Mouse (Mus musculus) CH12.LX (cell line): ENCODE measurements around the gene Pitx2. TPM values are rescaled to one million over a fixed set of nuclear protein-coding genes. Genes with fewer than 3 reads are reported as not detected.

Source experiments
- DNase-seq: peaks from one replicate; pipeline ENCODE4 v3.0.0-alpha.2; 2013; ENCODE audit errors: extremely low read depth
- H3K27ac ChIP-seq: 2 replicates; pipeline ENCODE4 v1.5.1; 2012; ENCODE audit warnings: low read depth, mild to moderate bottlenecking, control low read depth, moderate library complexity; ENCODE audit not compliant: insufficient read depth
- H3K27me3 ChIP-seq: replicated peaks from 2 replicates; pipeline ENCODE3; 2012; ENCODE audit warnings: inconsistent platforms
- H3K36me3 ChIP-seq, 2 experiments: replicated peaks in 1 of 2; 2 replicates each; pipeline versions ENCODE3 to v1.6.1; 2012; ENCODE audit warnings: inconsistent platforms in 1 of 2, low read length in 1 of 2, mild to moderate bottlenecking in 1 of 2, mixed read lengths in 1 of 2, moderate library complexity in 1 of 2; ENCODE audit not compliant: control insufficient read depth in 1 of 2, insufficient read depth in 1 of 2
- H3K4me1 ChIP-seq, 2 experiments: 2 replicates each; pipeline ENCODE4 v1.6.1; 2012; ENCODE audit warnings: inconsistent platforms in 1 of 2, moderate library complexity in 1 of 2; ENCODE audit not compliant: insufficient read depth in 2 of 2, control insufficient read depth in 1 of 2
- H3K4me2 ChIP-seq: 2 replicates; pipeline ENCODE4 v1.6.1; 2012; ENCODE audit warnings: low read depth, mild to moderate bottlenecking, control low read depth; ENCODE audit not compliant: poor library complexity, insufficient read depth, severe bottlenecking
- H3K4me3 ChIP-seq, 3 experiments: fragments of 150-350 bp in 1 of 3; sonication (generic) in 1 of 3; replicated peaks in 1 of 3; 2 replicates each; pipeline versions ENCODE3 to v1.5.1; 2011 to 2012; ENCODE audit warnings: low read depth in 2 of 3, low read length in 2 of 3, mild to moderate bottlenecking in 2 of 3, moderate library complexity in 2 of 3, control low read depth in 1 of 3, improper control_type of control experiment in 1 of 3, inconsistent platforms in 1 of 3, mixed read lengths in 1 of 3; ENCODE audit not compliant: poor library complexity in 1 of 3
- H3K79me2 ChIP-seq: replicated peaks from 2 replicates; pipeline ENCODE4 v1.6.1; 2012; ENCODE audit warnings: mild to moderate bottlenecking, moderate library complexity; ENCODE audit not compliant: control insufficient read depth, poor library complexity, insufficient read depth, severe bottlenecking; ENCODE audit errors: extremely low read depth
- H3K9ac ChIP-seq: 2 replicates; pipeline ENCODE4 v1.6.1; 2012; ENCODE audit warnings: low read depth, mild to moderate bottlenecking, control low read depth, moderate library complexity; ENCODE audit not compliant: insufficient read depth
- H3K9me3 ChIP-seq: replicated peaks from 2 replicates; pipeline ENCODE3; 2012; ENCODE audit warnings: low read length, inconsistent platforms, mixed read lengths
- CHD1 ChIP-seq: IDR thresholded peaks from 2 replicates; pipeline ENCODE4 v1.6.1; 2012; ENCODE audit warnings: low read depth, low read length, improper control_type of control experiment, inconsistent platforms
- CTCF ChIP-seq, 2 experiments: IDR thresholded peaks in 1 of 2; conservative IDR thresholded peaks in 1 of 2; 2 replicates each; pipeline ENCODE4 v1.5.1; 2011 to 2012; ENCODE audit warnings: low read depth in 2 of 2, low read length in 2 of 2, improper control_type of control experiment in 1 of 2, inconsistent platforms in 1 of 2, mild to moderate bottlenecking in 1 of 2, moderate library complexity in 1 of 2
- E2F4 ChIP-seq: IDR thresholded peaks from 2 replicates; pipeline ENCODE4 v1.6.1; 2011; ENCODE audit warnings: low read depth, low read length, improper control_type of control experiment; ENCODE audit not compliant: insufficient replicate concordance
- ETS1 ChIP-seq: conservative IDR thresholded peaks from 2 replicates; pipeline ENCODE4 v1.6.1; 2012; ENCODE audit warnings: low read depth, mild to moderate bottlenecking, inconsistent platforms, low read length, improper control_type of control experiment, moderate library complexity
- JUN ChIP-seq: IDR thresholded peaks from 2 replicates; pipeline ENCODE4 v1.6.1; 2011; ENCODE audit warnings: low read depth, mild to moderate bottlenecking, low read length, improper control_type of control experiment, moderate library complexity; ENCODE audit not compliant: insufficient read depth
- KAT2A ChIP-seq: IDR thresholded peaks from 2 replicates; pipeline ENCODE4 v1.6.1; 2012; ENCODE audit warnings: low read length, improper control_type of control experiment, inconsistent platforms; ENCODE audit not compliant: insufficient replicate concordance
- MAZ ChIP-seq: IDR thresholded peaks from 2 replicates; pipeline ENCODE4 v1.6.1; 2012; ENCODE audit warnings: low read depth, mild to moderate bottlenecking, inconsistent platforms, low read length, improper control_type of control experiment, moderate library complexity
- MEF2A ChIP-seq: IDR thresholded peaks from 2 replicates; pipeline ENCODE4 v1.6.1; 2014; ENCODE audit warnings: low read depth, mild to moderate bottlenecking, inconsistent platforms, low read length, improper control_type of control experiment, borderline replicate concordance
- MXI1 ChIP-seq: IDR thresholded peaks from 2 replicates; pipeline ENCODE4 v1.6.1; 2011; ENCODE audit warnings: mild to moderate bottlenecking, low read depth, low read length, improper control_type of control experiment
- MYC ChIP-seq: IDR thresholded peaks from 2 replicates; pipeline ENCODE4 v1.6.1; 2011; ENCODE audit warnings: low read depth, mild to moderate bottlenecking, improper control_type of control experiment, low read length
- NRF1 ChIP-seq: IDR thresholded peaks from 2 replicates; pipeline ENCODE4 v1.6.1; 2014; ENCODE audit warnings: low read depth, mild to moderate bottlenecking, inconsistent platforms, low read length, improper control_type of control experiment, moderate library complexity
- PAX5 ChIP-seq: IDR thresholded peaks from 2 replicates; pipeline ENCODE4 v1.6.1; 2012; ENCODE audit warnings: low read length, inconsistent platforms, mixed read lengths
- POLR2A ChIP-seq: IDR thresholded peaks from 2 replicates; pipeline ENCODE4 v1.6.1; 2011; ENCODE audit warnings: low read depth, mild to moderate bottlenecking, improper control_type of control experiment, low read length
- RCOR1 ChIP-seq: conservative IDR thresholded peaks from 2 replicates; pipeline ENCODE4 v1.6.1; 2012; ENCODE audit warnings: low read depth, mild to moderate bottlenecking, inconsistent platforms, low read length, improper control_type of control experiment
- SMC3 ChIP-seq: IDR thresholded peaks from 2 replicates; pipeline ENCODE4 v1.6.1; 2011; ENCODE audit warnings: low read depth, low read length, improper control_type of control experiment
- TBP ChIP-seq: conservative IDR thresholded peaks from 2 replicates; pipeline ENCODE4 v1.6.1; 2011; ENCODE audit warnings: low read depth, low read length, improper control_type of control experiment
- UBTF ChIP-seq: IDR thresholded peaks from 2 replicates; pipeline ENCODE4 v1.6.1; 2012; ENCODE audit warnings: low read depth, mild to moderate bottlenecking, inconsistent platforms, low read length, improper control_type of control experiment, moderate library complexity
- USF1 ChIP-seq: IDR thresholded peaks from 2 replicates; pipeline ENCODE4 v1.6.1; 2014; ENCODE audit warnings: low read depth, mild to moderate bottlenecking, inconsistent platforms, low read length, improper control_type of control experiment
- USF2 ChIP-seq: conservative IDR thresholded peaks from 2 replicates; pipeline ENCODE4 v1.6.1; 2011; ENCODE audit warnings: low read depth, low read length, improper control_type of control experiment
- ZMIZ1 ChIP-seq: IDR thresholded peaks from 2 replicates; pipeline ENCODE4 v1.6.1; 2012; ENCODE audit warnings: low read depth, mild to moderate bottlenecking, inconsistent platforms, low read length, improper control_type of control experiment
- dilution Hi-C: fragments of 300-500 bp; cut with MboI; formaldehyde crosslinking; loops from 2 replicates; pipeline ENCODE4 v1.14.3; 2020; ENCODE audit warnings: low sequenced_read_pairs; ENCODE audit not compliant: extremely low pct_unique_long_range_greater_than_20kb, extremely low pct_ligation_motif_present
- in situ Hi-C: fragments of 300-500 bp; cut with MboI; formaldehyde crosslinking; loops from 3 replicates; pipeline ENCODE4 v1.14.3; 2019; ENCODE audit warnings: low sequenced_read_pairs, low pct_ligation_motif_present, low pct_unique_long_range_greater_than_20kb, mixed read lengths
- polyA plus RNA-seq: library from polyadenylated mRNA; unstranded; fragments of >175 nt; gene quantifications from 2 replicates; pipeline ENCODE4 v1.2.1, GENCODE M21; 2012; ENCODE audit warnings: low read depth; ENCODE audit not compliant: insufficient read length
- total RNA-seq, 2 experiments: library from RNA; depleted of rRNA; stranded (reverse); fragments of 300-350 nt in 1 of 2; fragments of >200 nt in 1 of 2; gene quantifications; 2 replicates each; pipeline ENCODE4 v1.2.3; 2012 to 2014

Gene Pitx2
- total and polyA plus RNA-seq, 3 experiments, result not detected

GRCm38 (mm10) chr3:129200501-129200890 lies 818 bp downstream of the Pitx2 start:
- H3K4me1 ChIP-seq, result no peaks in the 10 kb centered on the region
- in situ Hi-C loops (no loop called here), dilution Hi-C loops (no loop called here)
- no peak overlapping the region for H3K9ac ChIP-seq
- peaks cover 80% of the 10 kb centered on the region for H3K9me3 ChIP-seq
- no peak overlapping the region for H3K4me2 ChIP-seq
- no peaks in the 10 kb centered on the region for H3K79me2 ChIP-seq
- H3K36me3 ChIP-seq, result no peaks in the 10 kb centered on the region
- TF ChIP-seq RCOR1, result no peak
- TF ChIP-seq KAT2A, result no peak
- no peak for TF ChIP-seq MEF2A
- TF ChIP-seq ETS1, result no peak
- no peak for TF ChIP-seq USF2
- TF ChIP-seq MYC, result no peak
- no peak for TF ChIP-seq POLR2A
- TF ChIP-seq USF1, result no peak
- TF ChIP-seq SMC3, result no peak
- no peak for TF ChIP-seq ZMIZ1
- TF ChIP-seq PAX5, result no peak
- no peak for DNase-seq
- no peak overlapping the region for H3K4me3 ChIP-seq
- no peaks in the 10 kb centered on the region for H3K27me3 ChIP-seq
- no peak overlapping the region for H3K27ac ChIP-seq

- dilution Hi-C loops, result no loop called here
- Histone ChIP-seq H3K9me3 (peaks cover 79% of the 10 kb centered on the region), H3K27me3 (no peaks in the 10 kb centered on the region)
- TF ChIP-seq TBP (no peak), UBTF (no peak), MAZ (no peak)
- TF ChIP-seq, all 38 proteins: peak for 0
- no peak for DNase-seq
- Histone ChIP-seq H3K4me3 (no peak overlapping the region), H3K27ac (no peak overlapping the region), H3K4me1 (no peaks in the 10 kb centered on the region), H3K9ac (no peak overlapping the region), H3K4me2 (no peak overlapping the region), H3K36me3 (no peaks in the 10 kb centered on the region), H3K79me2 (no peaks in the 10 kb centered on the region)
- in situ Hi-C loops, result no loop called here
Measured at GRCm38 (mm10) chr3:129201156-129201555, 1.5 kb downstream of the Pitx2 start.

GRCm38 (mm10) chr3:129201681-129202255 lies 2.1 kb downstream of the Pitx2 start:
- no peaks in the 10 kb centered on the region for H3K27me3 ChIP-seq
- in situ Hi-C loops, result no loop called here
- H3K79me2 ChIP-seq, result no peaks in the 10 kb centered on the region
- H3K27ac ChIP-seq, result no peak overlapping the region
- dilution Hi-C loops, result no loop called here
- H3K9ac ChIP-seq, result no peak overlapping the region
- H3K9me3 ChIP-seq, result peaks cover 77% of the 10 kb centered on the region
- no peak overlapping the region for H3K4me2 ChIP-seq
- H3K36me3 ChIP-seq, result no peaks in the 10 kb centered on the region
- TF ChIP-seq CTCF (conservative IDR thresholded peaks at IDR 0.05 in 1 of 2, IDR thresholded peaks at IDR 0.05 in 1 of 2; ENCODE audit: low read depth in 2 of 2, low read length in 2 of 2) (no peak), RCOR1 (no peak), CHD1 (no peak), JUN (no peak), UBTF (no peak), NRF1 (no peak), E2F4 (no peak), MXI1 (no peak)
- no peak for DNase-seq
- no peaks in the 10 kb centered on the region for H3K4me1 ChIP-seq
- no peak overlapping the region for H3K4me3 ChIP-seq
